Mouse (Mus musculus) MEL (cell line): ENCODE results near the gene Zfp865. TPM values are rescaled to one million over a fixed set of nuclear protein-coding genes. Genes with fewer than 3 reads are reported as not detected.

Source experiments
- DNase-seq: peaks from one replicate; pipeline ENCODE4 v3.0.0; 2011; ENCODE audit warnings: low read depth, low spot score
- H3K27ac ChIP-seq: 2 replicates; pipeline ENCODE4 v1.5.1; 2012; ENCODE audit warnings: low read depth, mild to moderate bottlenecking, control low read depth, low read length, moderate library complexity; ENCODE audit not compliant: control insufficient read depth
- H3K27me3 ChIP-seq, 2 experiments: fragments of 150-350 bp in 1 of 2; sonication (generic) in 1 of 2; 2 replicates each; pipeline ENCODE4 v1.6.1; 2012; ENCODE audit warnings: low read length in 2 of 2, mild to moderate bottlenecking in 2 of 2, improper control_type of control experiment in 1 of 2, moderate library complexity in 1 of 2; ENCODE audit not compliant: insufficient read depth in 2 of 2, control insufficient read depth in 1 of 2
- H3K36me3 ChIP-seq, 2 experiments: 2 replicates each; pipeline ENCODE4 v1.6.1; 2012 to 2014; ENCODE audit warnings: low read length in 2 of 2, improper control_type of control experiment in 1 of 2, inconsistent platforms in 1 of 2, mild to moderate bottlenecking in 1 of 2; ENCODE audit not compliant: insufficient read depth in 2 of 2, control insufficient read depth in 1 of 2
- H3K4me1 ChIP-seq, 2 experiments: fragments of 150-350 bp in 1 of 2; sonication (generic) in 1 of 2; 2 replicates each; pipeline ENCODE4 v1.6.1; 2012; ENCODE audit warnings: low read length in 2 of 2, improper control_type of control experiment in 1 of 2, mild to moderate bottlenecking in 1 of 2; ENCODE audit not compliant: insufficient read depth in 2 of 2, control insufficient read depth in 1 of 2
- H3K4me3 ChIP-seq, 2 experiments: fragments of 150-350 bp in 1 of 2; sonication (generic) in 1 of 2; 2 replicates each; pipeline ENCODE4 v1.5.1; 2012; ENCODE audit warnings: low read depth in 2 of 2, low read length in 2 of 2, mild to moderate bottlenecking in 2 of 2, moderate library complexity in 2 of 2, control low read depth in 1 of 2, improper control_type of control experiment in 1 of 2; ENCODE audit not compliant: control insufficient read depth in 1 of 2, insufficient read depth in 1 of 2
- H3K79me2 ChIP-seq: 2 replicates; pipeline ENCODE4 v1.6.1; 2012; ENCODE audit warnings: mild to moderate bottlenecking, low read length, moderate library complexity; ENCODE audit not compliant: control insufficient read depth, poor library complexity, insufficient read depth
- H3K9ac ChIP-seq: 2 replicates; pipeline ENCODE4 v1.6.1; 2012; ENCODE audit warnings: low read depth, mild to moderate bottlenecking, control low read depth, low read length, moderate library complexity; ENCODE audit not compliant: control insufficient read depth, poor library complexity, severe bottlenecking
- H3K9me3 ChIP-seq: fragments of 150-350 bp; sonication (generic); replicated peaks from 2 replicates; pipeline ENCODE4 v1.6.1; 2012; ENCODE audit warnings: mild to moderate bottlenecking, low read length, improper control_type of control experiment, moderate library complexity; ENCODE audit not compliant: insufficient read depth
- BHLHE40 ChIP-seq: IDR thresholded peaks from 2 replicates; pipeline ENCODE4 v1.6.1; 2012; ENCODE audit warnings: low read depth, mild to moderate bottlenecking, inconsistent platforms, low read length, improper control_type of control experiment, borderline replicate concordance
- CHD2 ChIP-seq: IDR thresholded peaks from 2 replicates; pipeline ENCODE4 v1.6.1; 2011; ENCODE audit warnings: low read length, improper control_type of control experiment
- CTCF ChIP-seq, 3 experiments: IDR thresholded peaks in 2 of 3; conservative IDR thresholded peaks in 1 of 3; 2 replicates each; pipeline ENCODE4 v1.5.1; 2011 to 2012; ENCODE audit warnings: low read length in 3 of 3, low read depth in 2 of 3, mild to moderate bottlenecking in 2 of 3, improper control_type of control experiment in 1 of 3, inconsistent platforms in 1 of 3, mixed read lengths in 1 of 3, moderate library complexity in 1 of 3; ENCODE audit not compliant: control insufficient read depth in 1 of 3, insufficient read depth in 1 of 3, poor library complexity in 1 of 3, severe bottlenecking in 1 of 3
- E2F4 ChIP-seq: IDR thresholded peaks from 2 replicates; pipeline ENCODE4 v1.6.1; 2011; ENCODE audit warnings: low read depth, low read length, improper control_type of control experiment, borderline replicate concordance
- ELF1 ChIP-seq: IDR thresholded peaks from 2 replicates; pipeline ENCODE4 v1.6.1; 2014; ENCODE audit warnings: low read depth, mild to moderate bottlenecking, inconsistent platforms, low read length, improper control_type of control experiment, moderate library complexity
- EP300 ChIP-seq, 2 experiments: IDR thresholded peaks; 2 replicates each; pipeline ENCODE4 v1.6.1; 2011; ENCODE audit warnings: improper control_type of control experiment in 2 of 2, low read length in 2 of 2, low read depth in 1 of 2, mild to moderate bottlenecking in 1 of 2
- GABPA ChIP-seq: IDR thresholded peaks from 2 replicates; pipeline ENCODE4 v1.6.1; 2012; ENCODE audit warnings: low read depth, mild to moderate bottlenecking, inconsistent platforms, low read length, improper control_type of control experiment, moderate library complexity
- GATA1 ChIP-seq: IDR thresholded peaks from 2 replicates; pipeline ENCODE4 v1.6.1; 2011; ENCODE audit warnings: low read depth, low read length, improper control_type of control experiment
- JUND ChIP-seq: IDR thresholded peaks from 2 replicates; pipeline ENCODE4 v1.6.1; 2011; ENCODE audit warnings: low read depth, mild to moderate bottlenecking, improper control_type of control experiment, low read length
- KAT2A ChIP-seq: conservative IDR thresholded peaks from 2 replicates; pipeline ENCODE4 v1.6.1; 2012; ENCODE audit warnings: low read depth, low read length, improper control_type of control experiment, inconsistent platforms
- MAFK ChIP-seq: IDR thresholded peaks from 2 replicates; pipeline ENCODE4 v1.6.1; 2011; ENCODE audit warnings: low read depth, mild to moderate bottlenecking, low read length, improper control_type of control experiment, borderline replicate concordance
- MAX ChIP-seq: IDR thresholded peaks from 2 replicates; pipeline ENCODE4 v1.6.1; 2011; ENCODE audit warnings: low read length, improper control_type of control experiment
- MAZ ChIP-seq: IDR thresholded peaks from 2 replicates; pipeline ENCODE4 v1.6.1; 2012; ENCODE audit warnings: low read depth, mild to moderate bottlenecking, inconsistent platforms, low read length, improper control_type of control experiment
- MEF2A ChIP-seq: IDR thresholded peaks from 2 replicates; pipeline ENCODE4 v1.6.1; 2014; ENCODE audit warnings: low read depth, mild to moderate bottlenecking, inconsistent platforms, low read length, improper control_type of control experiment; ENCODE audit not compliant: poor library complexity, insufficient replicate concordance, severe bottlenecking; ENCODE audit errors: extremely low read depth
- MXI1 ChIP-seq: IDR thresholded peaks from 2 replicates; pipeline ENCODE4 v1.6.1; 2011; ENCODE audit warnings: mild to moderate bottlenecking, low read depth, low read length, improper control_type of control experiment
- MYC ChIP-seq: IDR thresholded peaks from 2 replicates; pipeline ENCODE4 v1.6.1; 2011; ENCODE audit warnings: low read depth, mild to moderate bottlenecking, low read length, improper control_type of control experiment, moderate library complexity
- NELFE ChIP-seq: IDR thresholded peaks from 2 replicates; pipeline ENCODE4 v1.6.1; 2011; ENCODE audit warnings: low read depth, low read length, improper control_type of control experiment
- POLR2A ChIP-seq, 2 experiments: IDR thresholded peaks; 2 replicates each; pipeline ENCODE4 v1.6.1; 2011 to 2012; ENCODE audit warnings: low read length in 2 of 2, mild to moderate bottlenecking in 2 of 2, control low read depth in 1 of 2, improper control_type of control experiment in 1 of 2, low read depth in 1 of 2, moderate library complexity in 1 of 2; ENCODE audit not compliant: control insufficient read depth in 1 of 2, insufficient read depth in 1 of 2, poor library complexity in 1 of 2
- POLR2AphosphoS2 ChIP-seq: IDR thresholded peaks from 2 replicates; pipeline ENCODE4 v1.6.1; 2011; ENCODE audit warnings: low read length, improper control_type of control experiment
- POLR2AphosphoS5 ChIP-seq: IDR thresholded peaks from 2 replicates; pipeline ENCODE4 v1.6.1; 2012; ENCODE audit warnings: low read depth, borderline replicate concordance, mild to moderate bottlenecking, inconsistent platforms, low read length, moderate library complexity, mixed read lengths
- RAD21 ChIP-seq: IDR thresholded peaks from 2 replicates; pipeline ENCODE4 v1.6.1; 2011; ENCODE audit warnings: mild to moderate bottlenecking, low read depth, low read length, improper control_type of control experiment
- RCOR1 ChIP-seq: IDR thresholded peaks from 2 replicates; pipeline ENCODE4 v1.6.1; 2012; ENCODE audit warnings: low read depth, mild to moderate bottlenecking, inconsistent platforms, low read length, improper control_type of control experiment
- SIN3A ChIP-seq: IDR thresholded peaks from 2 replicates; pipeline ENCODE4 v1.6.1; 2012; ENCODE audit warnings: low read length, improper control_type of control experiment, inconsistent platforms
- SMC3 ChIP-seq: IDR thresholded peaks from 2 replicates; pipeline ENCODE4 v1.6.1; 2011; ENCODE audit warnings: low read depth, low read length, improper control_type of control experiment
- TAL1 ChIP-seq: IDR thresholded peaks from 2 replicates; pipeline ENCODE4 v1.6.1; 2012; ENCODE audit warnings: mild to moderate bottlenecking, inconsistent platforms, low read length, moderate library complexity, mixed read lengths
- TCF12 ChIP-seq: IDR thresholded peaks from 2 replicates; pipeline ENCODE4 v1.6.1; 2014; ENCODE audit warnings: low read depth, mild to moderate bottlenecking, inconsistent platforms, low read length, improper control_type of control experiment, moderate library complexity
- UBTF ChIP-seq: IDR thresholded peaks from 2 replicates; pipeline ENCODE4 v1.6.1; 2012; ENCODE audit warnings: low read depth, mild to moderate bottlenecking, inconsistent platforms, low read length, improper control_type of control experiment, moderate library complexity, borderline replicate concordance; ENCODE audit not compliant: insufficient read depth
- USF1 ChIP-seq: IDR thresholded peaks from 2 replicates; pipeline ENCODE4 v1.6.1; 2014; ENCODE audit warnings: low read depth, mild to moderate bottlenecking, inconsistent platforms, low read length, improper control_type of control experiment, moderate library complexity
- USF2 ChIP-seq, 2 experiments: IDR thresholded peaks; 2 replicates each; pipeline ENCODE4 v1.6.1; 2011 to 2012; ENCODE audit warnings: improper control_type of control experiment in 2 of 2, low read length in 2 of 2, borderline replicate concordance in 1 of 2, inconsistent platforms in 1 of 2, low read depth in 1 of 2, mild to moderate bottlenecking in 1 of 2; ENCODE audit not compliant: insufficient read depth in 1 of 2
- ZC3H11A ChIP-seq: IDR thresholded peaks from 2 replicates; pipeline ENCODE4 v1.6.1; 2012; ENCODE audit warnings: low read depth, mild to moderate bottlenecking, inconsistent platforms, low read length, improper control_type of control experiment
- ZNF384 ChIP-seq: IDR thresholded peaks from 2 replicates; pipeline ENCODE4 v1.6.1; 2012; ENCODE audit warnings: low read depth, mild to moderate bottlenecking, inconsistent platforms, low read length, improper control_type of control experiment
- polyA plus RNA-seq, 2 experiments: library from polyadenylated mRNA; stranded (reverse) in 1 of 2; unstranded in 1 of 2; fragments of >175 nt in 1 of 2; fragments of >200 nt in 1 of 2; gene quantifications; 2 replicates each; pipeline versions ENCODE4 v1.2.1 to v1.2.4; 2012; ENCODE audit warnings: low replicate concordance in 2 of 2, low read depth in 1 of 2; ENCODE audit not compliant: insufficient read length in 2 of 2, insufficient read depth in 1 of 2, missing spikeins in 1 of 2
- total RNA-seq: library from RNA; depleted of rRNA; stranded (reverse); fragments of 300-350 nt; gene quantifications from 2 replicates; pipeline ENCODE4 v1.2.3, GENCODE M21; 2012

Zfp865 gene
- total and polyA plus RNA-seq, 3 experiments = 12.2 to 34.6 TPM; not detected in 1

- TF ChIP-seq POLR2AphosphoS2 (no peak; the same call in 1 of the 2 replicates), ELF1 (peak; percentile 82), CHD2 (no peak), NELFE (peak; percentile 71), USF2 (IDR thresholded peaks at IDR 0.05; ENCODE audit: borderline replicate concordance in 1 of 2, insufficient read depth in 1 of 2, low read depth in 1 of 2, low read length in 2 of 2) (no peak), TCF12 (peak; percentile 53), POLR2A (IDR thresholded peaks at IDR 0.05; ENCODE audit: control insufficient read depth in 1 of 2, insufficient read depth in 1 of 2, low read depth in 1 of 2, low read length in 2 of 2, poor library complexity in 1 of 2) (peak; percentile 63 to 76), USF1 (no peak), CTCF (IDR thresholded peaks at IDR 0.05 in 2 of 3, conservative IDR thresholded peaks at IDR 0.05 in 1 of 3; ENCODE audit: control insufficient read depth in 1 of 3, insufficient read depth in 1 of 3, low read depth in 2 of 3, low read length in 3 of 3, poor library complexity in 1 of 3, severe bottlenecking in 1 of 3) (peak in 2 of 3 experiments; percentile 69 to 72; a peak in 5 of 6 replicates), E2F4 (no peak), SMC3 (peak; percentile 41; the same call in 1 of the 2 replicates), GATA1 (no peak), RAD21 (peak; percentile 2), ZC3H11A (no peak), RCOR1 (no peak), MEF2A (no peak), MAFK (no peak)
Measured at GRCm38 (mm10) chr7:5060944-5061773, 41.0 kb downstream of the Zfp865 start (continued).

GRCm38 (mm10) chr7:5061774-5062359 lies 41.7 kb downstream of the Zfp865 start, which contains the start of gene U2af2:
TSS of gene U2af2 (plus strand) at chr7:5062143.
- H3K79me2 ChIP-seq = peaks cover 49% of the 10 kb centered on the region
- peak within 1 kb of the TSS; percentile 99 for H3K27ac ChIP-seq
- peak within 1 kb of the TSS; percentile 98 for H3K9ac ChIP-seq
- H3K36me3 ChIP-seq = peaks cover 8 to 30% of the 10 kb centered on the region in 2 experiments
- DNase-seq = peak; percentile 94
- no peaks in the 10 kb centered on the region for H3K9me3 ChIP-seq
- no peaks in the 10 kb centered on the region for H3K27me3 ChIP-seq
- peaks cover 2 to 22% of the 10 kb centered on the region in 2 experiments for H3K4me1 ChIP-seq
- peak within 1 kb of the TSS; percentile 89 to 93 for H3K4me3 ChIP-seq
- no peak for TF ChIP-seq ZNF384
- no peak for TF ChIP-seq MAFK
- no peak for TF ChIP-seq KAT2A
- TF ChIP-seq NELFE = peak; percentile 39; the same call in 1 of the 2 replicates
- no peak for TF ChIP-seq MYC
- no peak for TF ChIP-seq BHLHE40
- TF ChIP-seq TAL1 = no peak
- TF ChIP-seq GABPA = no peak
- no peak for TF ChIP-seq GATA1
- no peak for TF ChIP-seq MEF2A
- TF ChIP-seq ZC3H11A = no peak
- TF ChIP-seq CHD2 = no peak
- no peak for TF ChIP-seq MXI1
- peak; percentile 49; the same call in 1 of the 2 replicates for TF ChIP-seq MAZ
- TF ChIP-seq ELF1 = peak; percentile 37; the same call in 1 of the 2 replicates
- no peak for TF ChIP-seq CTCF (IDR thresholded peaks at IDR 0.05 in 2 of 3, conservative IDR thresholded peaks at IDR 0.05 in 1 of 3; ENCODE audit: control insufficient read depth in 1 of 3, insufficient read depth in 1 of 3, low read depth in 2 of 3, low read length in 3 of 3, poor library complexity in 1 of 3, severe bottlenecking in 1 of 3)
- no peak for TF ChIP-seq JUND
- no peak for TF ChIP-seq UBTF
- TF ChIP-seq POLR2AphosphoS5 = no peak
- peak; percentile 65; the same call in 1 of the 2 replicates for TF ChIP-seq SIN3A
- TF ChIP-seq EP300 (IDR thresholded peaks at IDR 0.05; ENCODE audit: low read depth in 1 of 2, low read length in 2 of 2) = no peak
- TF ChIP-seq MAX = no peak
